In genomic region chr10:79743161-79743560, GRCm38 (mm10) we compare ENCODE assay signal across 17 mouse cellular contexts. TPM values are rescaled to one million over a fixed set of nuclear protein-coding genes. Genes with fewer than 3 reads are reported as not detected.
"Had no signal": no experiment of that assay in that cellular context is flagged by ENCODE, and none has a peak within 500 bp of the region (broad histone marks: within the 10 kb centered on the region; RNA-seq: fewer than 3 reads in every experiment).

No protein-coding gene starts in this region.

- H3K27me3 ChIP-seq: lung, embryonic 15.5 days; megakaryocyte, embryonic 14.5 days; midbrain, embryonic 13.5 days; midbrain, embryonic 15.5 days; neural tube, embryonic 12.5 days; stomach, embryonic 15.5 days had no signal

- H3K27ac ChIP-seq: lung, embryonic 15.5 days; macrophage; midbrain, embryonic 13.5 days; midbrain, embryonic 15.5 days; neural tube, embryonic 12.5 days; stomach, embryonic 15.5 days; stomach, postnatal 0 days had no signal

- DNase-seq: liver, postnatal 0 days; lung, adult 2 months; lung, postnatal 14 days; lung, postnatal 36 days; right cerebral cortex, postnatal 14 days; thymus, adult 2 months; thymus, postnatal 25 days; thymus, postnatal 4 days had no signal

- H3K4me3 ChIP-seq: lung, embryonic 15.5 days; megakaryocyte, embryonic 14.5 days; midbrain, embryonic 13.5 days; midbrain, embryonic 15.5 days; neural tube, embryonic 12.5 days; stomach, embryonic 15.5 days had no signal

RNA-seq across cellular contexts. Expression of gene Fgf22, which starts 11.7 kb away (rescaled TPM):
- polyA plus RNA-seq: liver, postnatal 0 days; macrophage; spleen, adult 2 months; thymus, adult 2 months had no signal
